16 mouse cellular contexts compared by ENCODE assay signal in the genomic region with DNA sequence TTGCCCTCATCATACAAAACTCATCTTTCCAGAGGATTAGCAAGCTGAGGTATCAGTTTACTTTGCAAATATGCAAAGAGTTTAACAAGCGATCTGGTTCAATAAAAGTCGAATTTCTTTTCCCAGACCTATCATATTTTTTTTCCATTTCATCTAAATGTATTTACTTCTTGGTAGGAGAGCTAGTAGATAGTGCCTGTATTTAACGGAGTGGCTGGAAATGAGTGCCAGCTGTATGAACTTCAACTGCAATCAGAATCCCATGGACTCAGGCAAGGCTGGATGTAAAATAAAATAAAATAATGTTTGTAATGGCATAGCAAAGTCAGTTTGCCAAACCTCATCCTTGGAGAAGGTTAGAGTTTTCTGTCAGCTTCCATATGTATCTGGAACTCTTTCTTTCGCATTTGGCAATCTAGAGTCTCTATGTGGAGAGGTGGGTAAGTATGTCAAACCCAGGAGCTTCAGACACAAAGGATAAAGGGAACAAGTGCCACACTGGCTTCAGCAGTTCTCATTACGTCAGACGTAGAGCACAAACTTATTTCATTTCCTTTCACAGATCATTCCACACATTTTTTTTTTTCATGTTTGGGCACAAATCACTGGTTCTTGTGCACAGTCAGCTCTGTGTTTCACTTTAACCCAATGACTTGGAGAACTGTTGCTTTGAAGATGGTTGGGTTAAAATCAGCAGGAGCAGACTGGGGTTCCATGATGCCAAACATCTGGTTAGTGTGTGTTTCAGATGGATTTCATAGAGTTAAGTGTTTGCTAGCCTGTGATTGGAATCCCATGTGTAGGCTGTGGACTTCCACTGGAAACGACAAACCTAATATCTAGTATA.
"Had no signal": no experiment of that assay in that cellular context is flagged by ENCODE, and none has a peak within 500 bp of the region (broad histone marks: within the 10 kb centered on the region; RNA-seq: fewer than 3 reads in every experiment).

No protein-coding gene starts in this region.

- DNase-seq: kidney, adult 8-10 months; kidney, postnatal 25 days; layer of hippocampus, adult 9-11 months; layer of hippocampus, postnatal 36 days; lung, adult 18-20 months; lung, postnatal 10 days; retina, postnatal 1 day; right cerebral cortex, postnatal 4 days; spleen, adult 18-20 months; thymus, adult 2 months; thymus, postnatal 25 days had no signal

- H3K36me3 ChIP-seq: midbrain, embryonic 12.5 days; neural tube, embryonic 13.5 days; stomach, embryonic 15.5 days had no signal

- H3K4me3 ChIP-seq: midbrain, embryonic 12.5 days; neural tube, embryonic 13.5 days; stomach, embryonic 15.5 days had no signal

- ATAC-seq: midbrain, embryonic 16.5 days had no signal

- H3K9me3 ChIP-seq: stomach, embryonic 15.5 days had no signal

- H3K4me1 ChIP-seq: midbrain, embryonic 12.5 days; neural tube, embryonic 13.5 days; stomach, embryonic 15.5 days had no signal

- H3K27me3 ChIP-seq: midbrain, embryonic 12.5 days; neural tube, embryonic 13.5 days; stomach, embryonic 15.5 days had no signal

- H3K27ac ChIP-seq: liver, embryonic 14.5 days; midbrain, embryonic 12.5 days; neural tube, embryonic 13.5 days; stomach, embryonic 15.5 days had no signal

- H3K4me2 ChIP-seq: midbrain, embryonic 12.5 days; neural tube, embryonic 13.5 days; stomach, embryonic 15.5 days had no signal

- H3K9ac ChIP-seq: liver, embryonic 14.5 days; midbrain, embryonic 12.5 days; neural tube, embryonic 13.5 days; stomach, embryonic 15.5 days had no signal
